Mouse (Mus musculus) heart, adult 2 months (tissue): ENCODE measurements at regions not wholly inside any gene's neighbourhood (a gene's known extent, or its start where the extent isn't known, plus 50 kb on each side); places are given as distances from the start of the nearest gene placed in this dataset.

Experiments
- EP300 ChIP-seq: fragments of 200-500 bp; IDR thresholded peaks from 2 replicates; pipeline ENCODE4 v1.6.1; 2011; ENCODE audit warnings: low read depth, low read length, control low read depth; ENCODE audit not compliant: insufficient read depth
- POLR2A ChIP-seq: fragments of 200-500 bp; IDR thresholded peaks from 2 replicates; pipeline ENCODE4 v1.6.1; 2011; ENCODE audit warnings: mild to moderate bottlenecking, low read depth, low read length, control low read depth; ENCODE audit not compliant: insufficient read depth

DNA sequence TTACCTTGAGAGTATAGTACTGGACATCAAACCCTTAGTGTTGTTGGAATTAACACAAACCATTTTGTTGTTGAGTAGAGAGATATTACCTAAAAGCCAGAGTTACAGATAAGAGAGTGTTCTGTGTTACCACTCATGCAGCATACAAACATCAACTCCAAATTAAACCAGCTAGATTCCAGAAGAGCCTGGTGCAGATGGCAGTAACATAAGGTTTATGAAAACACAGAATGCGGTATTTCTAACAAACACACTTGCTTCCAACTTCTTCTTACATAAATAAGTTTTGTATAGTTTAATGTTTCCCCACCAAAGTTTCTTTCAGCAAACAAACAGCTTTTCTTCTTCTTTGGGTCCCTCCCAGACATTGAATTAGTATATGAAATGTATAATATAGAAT, 675.1 kb downstream of the Adgrl2 start:
- TF ChIP-seq EP300 (no peak), POLR2A (no peak)
